Mouse (Mus musculus) midbrain, embryonic 15.5 days (tissue): ENCODE measurements around the gene Notch3. TPM values are rescaled to one million over a fixed set of nuclear protein-coding genes. Genes with fewer than 3 reads are reported as not detected.

Experiments used
- ATAC-seq: fragments of 200-750 bp; cut with Nextera tagmentation; replicated peaks from 2 replicates; pipeline ENCODE4 v1.8.0; 2017; ENCODE audit warnings: moderate TSS enrichment
- H3K27ac ChIP-seq: fragments of 300-500 bp; sonication (generic); 2 replicates; pipeline ENCODE4 v1.5.1; 2015; ENCODE audit warnings: mild to moderate bottlenecking, inconsistent platforms
- H3K27me3 ChIP-seq: fragments of 300-500 bp; sonication (generic); replicated peaks from 2 replicates; pipeline ENCODE4 v1.6.1; 2015; ENCODE audit warnings: inconsistent platforms
- H3K36me3 ChIP-seq: fragments of 300-500 bp; sonication (generic); replicated peaks from 2 replicates; pipeline ENCODE4 v1.6.1; 2015; ENCODE audit warnings: inconsistent platforms
- H3K4me1 ChIP-seq: fragments of 300-500 bp; sonication (generic); 2 replicates; pipeline ENCODE4 v1.6.1; 2015; ENCODE audit warnings: inconsistent platforms
- H3K4me2 ChIP-seq: fragments of 300-500 bp; sonication (generic); 2 replicates; pipeline ENCODE4 v1.6.1; 2015; ENCODE audit warnings: inconsistent platforms, mild to moderate bottlenecking, moderate library complexity
- H3K4me3 ChIP-seq: fragments of 300-500 bp; sonication (generic); 2 replicates; pipeline ENCODE4 v1.5.1; 2015; ENCODE audit warnings: mild to moderate bottlenecking, inconsistent platforms
- H3K9ac ChIP-seq: fragments of 300-500 bp; sonication (generic); 2 replicates; pipeline ENCODE4 v1.6.1; 2015; ENCODE audit warnings: mild to moderate bottlenecking, inconsistent platforms
- H3K9me3 ChIP-seq: fragments of 300-500 bp; sonication (generic); 2 replicates; pipeline ENCODE4 v1.6.1; 2016; ENCODE audit warnings: inconsistent platforms
- WGBS: fragments of 180-500 bp; shearing (Covaris S2); methylation state at CpG from one replicate; pipeline ENCODE4 v1.1.7; 2015; ENCODE audit warnings: mixed read lengths; 5-methylcytosine and 5-hydroxymethylcytosine counted together
- polyA plus RNA-seq: library from polyadenylated mRNA; unstranded; fragments of >200 nt; fragmentation: Nextera tagmentation; extraction: Ambion mirVana; gene quantifications from 2 replicates; pipeline ENCODE4 v1.2.1, GENCODE M21; 2015

Notch3 gene
- polyA plus RNA-seq, 1 experiment from 2014 or later, result 7.9 TPM

DNA sequence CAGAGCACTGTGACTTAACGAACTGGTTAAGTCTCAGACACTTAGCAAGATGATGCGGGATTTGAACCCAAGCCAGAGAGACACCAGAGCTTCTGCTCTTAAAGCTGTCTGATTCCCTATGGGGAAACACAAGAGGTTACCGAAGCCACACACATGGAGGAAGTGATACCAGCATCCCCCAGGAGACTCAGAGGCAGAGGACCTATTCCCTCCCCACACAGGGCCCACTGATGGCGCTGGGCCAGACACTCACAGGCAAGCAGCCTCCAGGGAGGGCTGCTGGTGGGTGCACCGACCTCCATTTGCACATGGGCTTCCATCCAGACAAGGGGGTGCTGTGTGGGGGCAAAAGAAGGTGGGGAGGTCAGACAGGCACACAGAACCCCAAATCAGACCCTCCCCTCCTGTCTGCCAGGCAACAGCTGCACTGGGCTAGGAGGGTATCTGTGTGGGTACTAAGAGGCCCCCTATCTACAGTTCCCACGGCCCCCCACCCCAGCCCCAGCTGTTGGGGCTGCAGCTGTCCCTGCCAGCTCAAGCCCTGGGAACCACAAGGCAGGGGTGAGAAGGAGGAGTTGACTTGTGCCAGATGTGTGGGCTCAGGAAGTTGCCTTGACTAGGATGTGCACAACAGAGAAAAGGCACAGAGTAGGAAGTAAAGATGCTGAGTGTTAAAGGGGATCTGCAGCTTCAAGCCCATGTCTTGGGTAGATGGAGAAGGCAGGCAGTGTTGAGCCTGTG is 2.6 kb downstream of the Notch3 start:
- Histone ChIP-seq H3K4me2 (0 out of 2 replicates have a peak overlapping the region, but pooled peaks have one; percentile 8), H3K9me3 (no peaks in the 10 kb centered on the region), H3K36me3 (no peaks in the 10 kb centered on the region), H3K4me1 (peaks cover 41% of the 10 kb centered on the region), H3K4me3 (no peak overlapping the region), H3K9ac (no peak overlapping the region), H3K27me3 (no peaks in the 10 kb centered on the region), H3K27ac (peak overlapping the region; percentile 45)
- no peak for ATAC-seq
- WGBS, result 60% methylated on average over 6 of the region's 6 CpGs

DNA sequence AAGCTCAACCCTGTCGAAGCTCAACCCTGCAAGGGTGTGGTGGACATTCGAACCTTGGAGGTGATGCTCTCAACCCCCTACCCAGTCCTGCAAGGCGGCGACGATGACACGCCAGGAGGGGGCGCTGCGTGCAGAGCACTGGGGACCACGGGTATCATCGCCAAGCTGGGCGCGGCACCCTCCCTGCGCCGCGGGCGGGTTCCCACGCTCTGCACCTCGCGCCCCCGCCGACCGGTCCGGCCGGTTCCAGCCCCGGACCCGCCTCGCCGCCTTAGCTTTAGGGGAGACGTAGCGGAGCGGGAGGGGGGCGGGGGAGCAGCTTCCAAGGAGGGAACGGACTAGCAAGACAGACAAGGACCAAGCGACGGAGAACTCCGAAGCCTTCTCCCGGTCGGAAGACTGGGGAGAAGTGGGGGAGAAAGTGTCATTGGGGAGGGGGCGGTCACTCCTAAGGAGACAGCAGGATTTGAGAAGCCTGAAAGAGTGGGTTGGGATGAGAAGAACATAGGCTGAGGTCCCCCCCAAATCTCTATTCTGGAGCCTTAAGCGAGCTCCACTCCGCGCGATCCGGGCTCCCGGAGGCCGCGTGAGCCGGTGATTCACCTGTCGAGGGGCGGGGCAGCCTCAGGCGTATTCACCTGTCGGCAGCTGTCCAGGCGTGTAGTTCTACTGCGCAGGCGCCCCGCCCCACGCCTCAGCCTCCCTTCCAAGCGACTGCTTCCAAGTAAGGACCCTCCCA is 4.4 kb downstream of the Notch3 start:
- Histone ChIP-seq H3K9me3 (no peaks in the 10 kb centered on the region), H3K27me3 (no peaks in the 10 kb centered on the region), H3K9ac (peak overlapping the region; percentile 56), H3K4me3 (peak overlapping the region; percentile 60), H3K36me3 (no peaks in the 10 kb centered on the region), H3K4me2 (peak overlapping the region; percentile 86), H3K27ac (peak overlapping the region; percentile 55), H3K4me1 (peaks cover 41% of the 10 kb centered on the region)
- 2% methylated on average over 58 of the region's 58 CpGs for WGBS
- peak; percentile 40 for ATAC-seq

DNA sequence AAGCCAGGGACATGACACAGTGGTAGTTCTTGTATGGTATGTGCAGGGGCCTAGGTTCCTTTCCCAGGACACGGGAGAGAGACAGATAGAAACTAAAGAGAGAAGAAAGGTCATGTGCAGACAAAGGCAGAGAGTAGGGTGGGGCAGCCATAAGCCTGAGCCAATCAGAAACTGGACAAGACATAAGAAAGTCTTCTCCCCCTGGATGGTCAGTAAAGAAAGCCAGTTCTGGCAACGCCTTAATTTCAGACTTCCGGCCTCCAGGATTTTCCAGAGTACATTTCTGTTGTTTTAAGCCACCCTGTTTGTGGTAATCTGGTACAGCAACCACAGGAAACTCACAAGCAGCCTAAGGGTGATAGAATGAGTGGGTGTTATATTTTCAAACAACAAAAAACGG is 5.8 kb downstream of the Notch3 start:
- H3K36me3 ChIP-seq, result no peaks in the 10 kb centered on the region
- H3K27me3 ChIP-seq, result no peaks in the 10 kb centered on the region
- H3K4me1 ChIP-seq, result peaks cover 30% of the 10 kb centered on the region
- WGBS, result 81% methylated on average over 4 of the region's 4 CpGs
- H3K9me3 ChIP-seq, result no peaks in the 10 kb centered on the region
- no peak overlapping the region for H3K4me3 ChIP-seq
- H3K27ac ChIP-seq, result no peak overlapping the region
- no peak overlapping the region for H3K9ac ChIP-seq
- ATAC-seq, result no peak
- no peak overlapping the region for H3K4me2 ChIP-seq

DNA sequence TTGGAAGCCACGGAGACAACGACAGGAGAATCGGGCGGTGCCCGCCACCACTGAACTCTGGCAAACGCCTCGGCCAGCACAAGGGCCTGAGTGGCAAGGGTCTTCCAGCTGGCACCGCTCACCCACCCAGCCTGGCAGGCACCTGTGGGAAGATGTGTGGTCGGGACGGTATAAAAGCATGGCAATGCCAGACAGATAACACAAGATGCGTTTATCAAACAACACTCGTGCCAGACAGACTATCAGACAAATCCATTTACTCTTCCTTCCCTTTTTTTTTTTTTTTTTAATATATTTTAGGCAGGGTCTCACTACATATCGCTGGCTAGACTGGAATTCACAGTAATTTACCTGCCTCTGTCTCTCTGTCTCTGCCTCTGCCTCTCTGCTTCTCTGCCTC is 7.8 kb downstream of the Notch3 start:
- Histone ChIP-seq H3K27ac (no peak overlapping the region), H3K9ac (no peak overlapping the region), H3K36me3 (no peaks in the 10 kb centered on the region), H3K9me3 (no peaks in the 10 kb centered on the region), H3K27me3 (no peaks in the 10 kb centered on the region), H3K4me1 (peaks cover 14% of the 10 kb centered on the region), H3K4me3 (no peak overlapping the region), H3K4me2 (no peak overlapping the region)
- no peak for ATAC-seq
- WGBS, result 95% methylated on average over 13 of the region's 13 CpGs

DNA sequence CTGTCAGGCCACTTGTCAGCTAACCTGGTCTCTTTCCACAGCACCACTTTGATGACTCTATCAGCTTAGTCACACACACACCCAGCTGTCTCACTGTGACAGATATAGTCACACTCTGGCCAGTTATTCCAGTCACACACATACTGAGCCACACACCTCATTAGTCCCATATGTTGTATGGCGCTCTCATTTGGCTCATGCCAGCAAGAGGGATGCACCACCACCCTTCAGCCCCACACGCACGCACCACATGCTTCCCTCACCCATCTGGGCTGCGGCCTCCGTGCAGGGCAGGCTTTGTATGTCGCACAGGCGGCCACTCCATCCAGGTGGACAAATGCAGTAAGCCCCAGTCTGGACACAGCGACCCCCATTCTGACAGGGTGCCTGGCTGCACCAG is 19.9 kb downstream of the Notch3 start:
- no peaks in the 10 kb centered on the region for H3K27me3 ChIP-seq
- no peaks in the 10 kb centered on the region for H3K9me3 ChIP-seq
- no peak overlapping the region for H3K9ac ChIP-seq
- H3K4me3 ChIP-seq, result no peak overlapping the region
- 92% methylated on average over 8 of the region's 8 CpGs for WGBS
- H3K36me3 ChIP-seq, result no peaks in the 10 kb centered on the region
- peaks cover 4% of the 10 kb centered on the region; the same call in 1 of the 2 replicates for H3K4me1 ChIP-seq
- no peak overlapping the region for H3K27ac ChIP-seq
- ATAC-seq, result no peak
- no peak overlapping the region for H3K4me2 ChIP-seq

DNA sequence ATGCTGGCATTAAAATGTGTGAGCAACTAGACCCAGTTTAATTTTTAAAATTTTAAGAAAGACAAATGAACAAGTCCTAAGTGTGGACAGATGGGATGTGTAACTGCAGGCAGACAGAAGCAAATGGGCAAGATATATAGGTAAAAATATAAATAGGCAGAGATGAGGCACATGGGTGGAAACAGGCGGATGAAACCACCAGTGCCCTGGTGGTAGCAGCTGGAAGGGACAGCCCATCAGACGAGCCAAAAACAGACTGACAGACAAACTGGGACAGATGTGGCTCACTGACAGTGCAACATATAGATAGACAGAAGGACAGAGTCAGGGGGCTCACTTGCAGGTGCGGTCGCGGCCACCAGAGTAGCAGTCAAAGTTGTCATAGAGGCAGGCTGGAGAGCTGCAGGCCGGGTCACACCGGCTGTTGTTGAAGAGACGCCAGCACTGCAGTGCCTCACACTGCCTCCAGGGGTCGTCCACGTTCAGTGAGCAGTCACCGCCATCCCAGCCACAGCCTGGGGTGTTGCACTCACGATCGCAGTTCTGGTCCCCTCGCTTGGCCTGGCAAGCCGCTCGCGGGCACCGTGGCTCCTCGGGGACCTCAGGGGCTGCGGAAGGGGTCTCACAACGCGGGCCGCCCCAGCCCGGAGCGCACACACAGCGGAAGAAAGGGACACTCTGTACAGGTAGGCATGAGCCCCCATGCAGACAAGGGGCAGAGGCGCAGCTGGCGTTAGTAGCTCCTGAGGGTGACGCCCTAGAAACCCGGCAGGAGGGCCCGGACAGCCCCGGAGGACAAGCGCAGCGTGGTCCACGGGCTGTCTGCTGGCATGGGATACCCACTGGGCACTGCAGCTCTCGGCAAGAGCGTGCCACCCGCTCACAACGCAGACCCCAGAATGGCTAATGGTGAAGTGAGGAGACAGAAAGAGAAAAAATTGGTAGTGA is 23.5 kb downstream of the Notch3 start:
- Histone ChIP-seq H3K9me3 (no peaks in the 10 kb centered on the region), H3K4me2 (peak overlapping the region; percentile 55), H3K27ac (peak overlapping the region; percentile 29; the same call in 1 of the 2 replicates), H3K27me3 (no peaks in the 10 kb centered on the region), H3K4me1 (peaks cover 4% of the 10 kb centered on the region; the same call in 1 of the 2 replicates), H3K4me3 (peak overlapping the region; percentile 37), H3K36me3 (no peaks in the 10 kb centered on the region; the same call in 1 of the 2 replicates), H3K9ac (peak overlapping the region; percentile 42; the same call in 1 of the 2 replicates)
- peak; percentile 71 for ATAC-seq
- 21% methylated on average over 39 of the region's 39 CpGs for WGBS

DNA sequence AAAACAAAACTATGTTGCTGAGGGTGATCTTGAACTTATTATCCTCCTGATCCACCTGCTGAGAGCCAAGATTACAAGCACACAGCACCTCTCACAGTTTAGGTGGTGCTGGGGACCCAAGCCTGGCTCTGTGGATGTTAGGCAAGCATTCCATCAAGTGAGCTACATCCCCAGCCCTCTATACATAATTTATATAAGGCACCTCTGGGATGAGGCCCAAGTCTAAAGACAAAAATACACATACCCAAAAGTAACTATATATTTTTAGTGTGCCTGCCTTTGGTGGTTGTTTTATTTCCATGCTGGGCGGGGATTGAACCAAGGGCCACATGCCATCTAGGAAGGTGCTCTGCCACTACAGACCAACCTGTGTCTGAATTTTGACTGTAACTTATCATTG is 24.4 kb downstream of the Notch3 start:
- Histone ChIP-seq H3K4me2 (no peak overlapping the region), H3K27me3 (no peaks in the 10 kb centered on the region), H3K9me3 (no peaks in the 10 kb centered on the region), H3K9ac (no peak overlapping the region), H3K4me1 (peaks cover 4% of the 10 kb centered on the region; the same call in 1 of the 2 replicates), H3K4me3 (no peak overlapping the region), H3K36me3 (no peaks in the 10 kb centered on the region; the same call in 1 of the 2 replicates), H3K27ac (no peak overlapping the region)
- no peak for ATAC-seq
- WGBS, result 98% methylated on average over 1 of the region's 1 CpGs

DNA sequence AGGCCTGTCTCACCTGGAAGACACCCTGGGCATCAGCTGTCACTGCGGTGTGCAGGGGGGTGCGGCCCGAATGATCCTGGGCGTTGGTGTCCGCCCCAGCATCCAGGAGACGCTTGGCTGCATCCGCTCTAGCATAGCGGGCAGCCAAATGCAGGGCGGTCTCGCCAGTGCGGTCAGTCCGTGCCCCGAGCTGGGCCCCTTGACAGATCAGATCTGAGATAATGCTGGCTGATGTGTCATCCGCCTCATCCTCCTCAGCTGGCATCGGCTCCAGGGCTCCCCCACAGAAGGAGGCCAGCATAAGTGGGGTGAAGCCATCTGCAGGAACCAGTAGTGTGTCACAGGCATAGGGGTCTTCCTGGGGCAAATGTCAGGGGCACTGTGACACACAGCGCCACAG is 33.3 kb downstream of the Notch3 start:
- Histone ChIP-seq H3K27me3 (no peaks in the 10 kb centered on the region), H3K4me3 (no peak overlapping the region), H3K27ac (no peak overlapping the region), H3K9ac (no peak overlapping the region), H3K4me1 (no peaks in the 10 kb centered on the region), H3K4me2 (no peak overlapping the region), H3K9me3 (no peaks in the 10 kb centered on the region), H3K36me3 (no peaks in the 10 kb centered on the region; the same call in 1 of the 2 replicates)
- WGBS, result 91% methylated on average over 16 of the region's 16 CpGs
- ATAC-seq, result no peak

DNA sequence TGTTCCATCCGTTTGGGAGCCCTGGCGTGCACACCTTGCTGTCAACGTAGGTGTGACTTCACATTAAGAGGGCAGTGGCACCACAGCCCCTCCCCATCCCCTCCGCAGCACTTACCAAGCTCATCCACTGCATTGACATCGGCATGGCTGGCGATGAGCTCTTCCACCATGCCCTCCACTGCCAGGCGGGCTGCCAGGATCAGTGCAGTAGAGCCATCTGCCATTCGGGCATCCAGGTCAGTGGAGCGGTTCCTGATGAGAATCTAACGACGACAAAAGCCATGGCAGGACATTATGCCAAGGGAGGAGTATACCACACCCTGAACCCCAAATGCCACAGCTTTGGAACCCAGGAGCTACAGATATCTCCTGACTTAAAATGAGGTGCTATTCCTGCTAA is 34.6 kb downstream of the Notch3 start:
- ATAC-seq, result no peak

DNA sequence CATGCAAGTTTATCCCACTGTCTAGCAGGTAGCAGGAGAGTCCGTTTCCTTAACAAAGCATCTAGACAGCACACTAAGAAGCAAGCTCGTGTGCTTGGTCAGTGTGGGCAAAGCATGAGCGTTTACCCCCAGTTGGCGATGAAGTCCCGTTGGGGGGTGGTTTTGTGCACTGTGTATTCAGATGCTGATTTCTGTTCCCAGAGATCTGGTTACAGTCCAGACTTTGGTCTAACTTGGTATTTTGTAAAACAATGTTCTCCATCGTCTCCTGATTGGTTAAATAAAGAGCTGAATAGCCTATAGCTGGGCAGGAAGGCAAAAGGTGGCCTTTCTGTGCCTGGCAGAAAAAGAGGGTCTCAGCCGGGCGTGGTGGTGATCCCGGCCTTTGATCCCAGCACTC is 36.1 kb downstream of the Notch3 start:
- Histone ChIP-seq H3K27ac (no peak overlapping the region), H3K9me3 (no peaks in the 10 kb centered on the region), H3K9ac (no peak overlapping the region), H3K4me2 (no peak overlapping the region), H3K27me3 (no peaks in the 10 kb centered on the region), H3K4me1 (no peaks in the 10 kb centered on the region), H3K4me3 (no peak overlapping the region), H3K36me3 (no peaks in the 10 kb centered on the region)
- 87% methylated on average over 9 of the region's 9 CpGs for WGBS
- no peak for ATAC-seq

More for the DNA sequence above, 34.6 kb downstream of the Notch3 start:
- Histone ChIP-seq H3K4me3 (no peak overlapping the region), H3K9me3 (no peaks in the 10 kb centered on the region), H3K4me2 (no peak overlapping the region), H3K36me3 (no peaks in the 10 kb centered on the region), H3K9ac (no peak overlapping the region), H3K4me1 (no peaks in the 10 kb centered on the region), H3K27me3 (no peaks in the 10 kb centered on the region), H3K27ac (no peak overlapping the region)
- 98% methylated on average over 11 of the region's 11 CpGs for WGBS

DNA sequence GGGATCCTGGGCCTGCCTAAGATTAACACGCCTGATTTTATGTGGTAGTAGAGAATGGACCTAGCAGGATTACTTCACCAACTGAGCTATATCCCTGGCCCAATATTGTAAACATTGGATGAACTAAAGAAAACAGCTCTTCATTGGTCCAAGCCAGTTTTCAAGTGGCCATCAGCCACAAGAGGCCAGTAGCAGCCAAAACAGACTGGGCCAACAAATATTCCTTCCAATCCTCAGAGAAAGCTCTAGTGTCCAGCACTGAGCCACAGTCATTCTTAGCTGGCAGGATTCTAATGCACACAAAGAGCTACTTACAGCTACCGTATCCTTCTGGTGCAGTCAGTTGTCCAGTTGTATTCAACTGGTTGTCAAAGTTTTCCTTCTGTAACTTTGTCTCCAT is 39.5 kb downstream of the Notch3 start:
- H3K36me3 ChIP-seq, result no peaks in the 10 kb centered on the region
- no peaks in the 10 kb centered on the region for H3K27me3 ChIP-seq
- 95% methylated on average over 2 of the region's 2 CpGs for WGBS
- H3K27ac ChIP-seq, result no peak overlapping the region
- no peak overlapping the region for H3K4me2 ChIP-seq
- H3K4me1 ChIP-seq, result no peaks in the 10 kb centered on the region
- ATAC-seq, result no peak
- H3K9ac ChIP-seq, result no peak overlapping the region
- no peak overlapping the region for H3K4me3 ChIP-seq
- H3K9me3 ChIP-seq, result no peaks in the 10 kb centered on the region

DNA sequence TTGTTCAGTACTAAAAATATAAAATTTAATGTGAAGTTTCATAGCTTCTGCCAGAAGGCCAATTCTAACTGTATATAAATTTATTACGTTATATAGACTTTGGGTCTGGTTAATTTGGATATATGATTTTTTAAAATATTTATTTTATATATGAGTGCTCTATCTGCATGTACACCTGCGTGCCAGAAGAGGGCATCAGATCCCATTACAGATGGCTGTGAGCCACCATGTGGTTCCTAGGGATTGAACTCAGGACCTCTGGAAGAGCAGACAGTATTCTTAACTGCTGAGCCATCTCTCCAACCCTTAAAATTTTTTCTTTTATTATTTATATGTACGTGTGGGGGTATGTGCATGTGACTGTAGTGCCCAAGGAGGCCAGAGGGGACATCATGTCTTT is 41.2 kb downstream of the Notch3 start:
- Histone ChIP-seq H3K4me1 (no peaks in the 10 kb centered on the region), H3K9me3 (no peaks in the 10 kb centered on the region), H3K4me3 (no peak overlapping the region), H3K27ac (no peak overlapping the region), H3K4me2 (no peak overlapping the region), H3K9ac (no peak overlapping the region), H3K36me3 (no peaks in the 10 kb centered on the region), H3K27me3 (no peaks in the 10 kb centered on the region)
- WGBS, result 88% methylated on average over 3 of the region's 3 CpGs
- ATAC-seq, result no peak
